Mouse (Mus musculus): ENCODE data around the gene BC024978.

BC024978 gene

GRCm38 (mm10) chr7:27259271-27259721, 63.7 kb downstream of the BC024978 start:
- peak in 1 of 2 experiments; percentile 56 for DNase-seq (ENCODE audit: low spot score in 2 of 2)

GRCm38 (mm10) chr7:27259771-27260170, 64.2 kb downstream of the BC024978 start:
- peak in 1 of 2 experiments; percentile 38 for DNase-seq (ENCODE audit: low spot score in 2 of 2)

Data from frontal cortex, postnatal 10 days (tissue).